Mouse (Mus musculus): ENCODE data around the gene Ezr. TPM values are rescaled to one million over a fixed set of nuclear protein-coding genes. Genes with fewer than 3 reads are reported as not detected.

The Ezr gene
- polyA plus RNA-seq, 1 experiment: 368 TPM

DNA sequence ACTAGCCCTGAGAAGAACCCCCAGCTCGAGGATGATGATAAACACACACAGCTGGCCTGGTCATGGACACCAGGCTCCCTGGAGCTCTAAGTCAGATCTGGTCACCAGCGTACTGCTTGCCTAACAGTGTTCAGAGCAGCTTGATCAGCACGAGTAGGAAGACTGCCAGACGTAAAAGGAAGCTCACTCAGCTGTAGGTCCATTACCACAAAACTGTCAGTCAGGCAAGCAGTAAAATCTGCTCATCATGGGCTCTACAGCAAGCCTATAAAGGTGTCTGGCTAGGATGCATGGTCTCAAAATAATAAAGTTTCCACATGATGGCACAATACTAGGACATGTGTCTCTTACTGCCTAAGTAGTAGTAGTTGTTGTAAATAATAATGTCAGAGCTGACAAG is 13.0 kb downstream of the Ezr start:
- 30% methylated on average over 4 of the region's 4 CpGs for WGBS
- Histone ChIP-seq H3K27ac (ENCODE audit: insufficient read depth, low read depth, low read length) (no peak overlapping the region), H3K36me3 (ENCODE audit: control insufficient read depth, insufficient read depth, low read length) (peaks cover 40% of the 10 kb centered on the region), H3K4me1 (ENCODE audit: control insufficient read depth, insufficient read depth, insufficient read length, low read length) (peaks cover 50% of the 10 kb centered on the region), H3K4me3 (ENCODE audit: low read depth, low read length) (no peak overlapping the region), H3K27me3 (ENCODE audit: control insufficient read depth, insufficient read depth, low read length) (no peaks in the 10 kb centered on the region)
- TF ChIP-seq POLR2A (IDR thresholded peaks at IDR 0.05; ENCODE audit: low read depth, low read length) (no peak), CTCF (IDR thresholded peaks at IDR 0.05; ENCODE audit: extremely low read depth, insufficient read length, insufficient replicate concordance, low read depth, low read length) (no peak)

DNA sequence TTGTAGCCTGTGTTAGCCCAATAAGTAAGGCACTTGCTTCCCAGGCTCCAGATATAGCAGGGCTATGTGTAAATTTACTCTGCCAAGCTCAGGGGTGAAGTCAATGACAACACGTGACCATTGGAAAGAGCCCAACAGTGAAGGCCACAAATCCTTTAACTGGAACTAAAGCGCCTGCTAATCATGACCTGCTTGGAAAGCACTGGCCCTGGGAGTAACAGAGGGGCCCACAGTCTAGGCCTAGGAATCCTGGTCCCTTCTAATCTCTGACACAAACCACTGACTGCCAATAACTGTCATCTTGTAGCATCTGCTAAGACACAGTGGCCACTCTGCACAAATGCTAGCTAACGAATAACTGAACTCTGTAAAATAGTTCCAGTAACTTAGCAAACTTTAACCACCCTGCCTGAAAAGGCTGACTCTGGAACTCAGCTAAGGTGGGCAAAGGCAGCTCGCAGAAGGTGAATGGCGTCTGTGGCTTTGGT is 14.2 kb downstream of the Ezr start:
- H3K4me1 ChIP-seq (ENCODE audit: control insufficient read depth, insufficient read depth, insufficient read length, low read length): peaks cover 51% of the 10 kb centered on the region
- H3K27ac ChIP-seq (ENCODE audit: insufficient read depth, low read depth, low read length): peak overlapping the region; percentile 32; the same call in 1 of the 2 replicates
- no peak overlapping the region; the same call in 1 of the 2 replicates for H3K4me3 ChIP-seq (ENCODE audit: low read depth, low read length)
- no peaks in the 10 kb centered on the region for H3K27me3 ChIP-seq (ENCODE audit: control insufficient read depth, insufficient read depth, low read length)
- H3K36me3 ChIP-seq (ENCODE audit: control insufficient read depth, insufficient read depth, low read length): peaks cover 38% of the 10 kb centered on the region
- TF ChIP-seq CTCF (IDR thresholded peaks at IDR 0.05; ENCODE audit: extremely low read depth, insufficient read length, insufficient replicate concordance, low read depth, low read length): no peak
- TF ChIP-seq POLR2A (IDR thresholded peaks at IDR 0.05; ENCODE audit: low read depth, low read length): no peak
- 75% methylated on average over 5 of the region's 5 CpGs for WGBS

DNA sequence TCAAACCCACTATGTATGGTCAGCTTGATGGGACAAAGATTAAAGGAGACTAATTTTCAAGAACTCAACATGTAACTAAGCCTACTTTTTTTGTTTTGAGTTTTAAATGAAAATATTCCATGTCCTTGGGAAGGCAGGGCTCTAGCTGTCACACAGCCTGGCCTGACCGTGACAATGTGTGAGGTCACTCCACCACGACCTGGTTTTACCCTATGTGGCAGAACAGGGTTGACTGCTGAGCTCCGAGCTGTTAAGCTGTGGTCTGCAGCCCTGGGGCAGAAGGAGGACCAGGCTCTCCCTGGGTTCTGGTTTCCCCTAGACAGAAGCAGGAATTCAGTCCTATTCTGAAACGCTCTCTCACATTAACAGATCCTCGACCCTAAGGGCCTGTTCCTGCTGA is 14.8 kb downstream of the Ezr start:
- Histone ChIP-seq H3K36me3 (ENCODE audit: control insufficient read depth, insufficient read depth, low read length) (peaks cover 37% of the 10 kb centered on the region), H3K27ac (ENCODE audit: insufficient read depth, low read depth, low read length) (peak overlapping the region; percentile 32; the same call in 1 of the 2 replicates), H3K4me3 (ENCODE audit: low read depth, low read length) (0 out of 2 replicates have a peak overlapping the region, but pooled peaks have one; percentile 4), H3K4me1 (ENCODE audit: control insufficient read depth, insufficient read depth, insufficient read length, low read length) (peaks cover 50% of the 10 kb centered on the region), H3K27me3 (ENCODE audit: control insufficient read depth, insufficient read depth, low read length) (no peaks in the 10 kb centered on the region)
- TF ChIP-seq CTCF (IDR thresholded peaks at IDR 0.05; ENCODE audit: extremely low read depth, insufficient read length, insufficient replicate concordance, low read depth, low read length) (no peak), POLR2A (IDR thresholded peaks at IDR 0.05; ENCODE audit: low read depth, low read length) (no peak)
- WGBS: 50% methylated on average over 5 of the region's 5 CpGs

DNA sequence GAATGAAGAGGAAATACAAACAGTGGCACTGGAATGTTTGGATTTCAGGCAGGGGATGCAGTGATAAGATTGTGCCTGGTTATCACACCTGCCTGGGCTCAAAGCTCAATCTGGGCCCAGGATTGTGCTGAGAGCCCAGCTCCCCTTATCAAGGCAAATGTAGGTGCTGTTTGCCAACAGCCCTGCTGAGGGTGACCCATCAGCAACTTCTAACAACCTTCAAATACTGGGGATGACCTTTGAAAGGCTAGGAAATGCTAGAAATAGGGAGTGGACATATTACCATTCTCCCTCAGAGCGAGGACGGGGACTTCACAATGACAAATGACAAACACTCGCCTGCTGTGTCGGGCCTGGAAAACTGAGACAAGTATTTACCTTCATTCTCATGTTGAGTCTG is 15.8 kb downstream of the Ezr start:
- Histone ChIP-seq H3K27me3 (ENCODE audit: control insufficient read depth, insufficient read depth, low read length) (no peaks in the 10 kb centered on the region), H3K4me1 (ENCODE audit: control insufficient read depth, insufficient read depth, insufficient read length, low read length) (peaks cover 47% of the 10 kb centered on the region), H3K27ac (ENCODE audit: insufficient read depth, low read depth, low read length) (peak overlapping the region; percentile 32), H3K36me3 (ENCODE audit: control insufficient read depth, insufficient read depth, low read length) (peaks cover 29% of the 10 kb centered on the region), H3K4me3 (ENCODE audit: low read depth, low read length) (no peak overlapping the region)
- TF ChIP-seq CTCF (IDR thresholded peaks at IDR 0.05; ENCODE audit: extremely low read depth, insufficient read length, insufficient replicate concordance, low read depth, low read length) (no peak), POLR2A (IDR thresholded peaks at IDR 0.05; ENCODE audit: low read depth, low read length) (no peak)
- WGBS: 34% methylated on average over 4 of the region's 4 CpGs

DNA sequence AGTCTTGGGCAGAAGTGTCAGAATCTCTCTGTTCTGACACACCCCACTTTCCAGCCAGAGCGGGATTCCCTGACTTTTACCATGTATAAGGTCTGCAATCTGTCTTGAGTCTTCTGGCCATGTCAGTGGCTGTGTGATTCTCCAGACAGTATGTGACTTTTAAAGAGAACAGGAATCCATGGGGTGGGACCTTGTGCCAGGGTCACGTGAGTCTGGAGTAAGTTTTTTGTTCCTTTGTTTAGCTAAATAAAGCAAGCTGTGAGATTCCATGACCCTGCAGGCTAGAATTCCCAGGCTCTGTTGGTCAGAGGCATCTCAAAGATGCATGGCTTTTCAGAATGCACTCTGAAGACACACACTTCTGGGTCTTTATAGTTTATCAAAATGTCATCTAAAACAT is 16.7 kb downstream of the Ezr start:
- TF ChIP-seq CTCF (IDR thresholded peaks at IDR 0.05; ENCODE audit: extremely low read depth, insufficient read length, insufficient replicate concordance, low read depth, low read length): no peak
- TF ChIP-seq POLR2A (IDR thresholded peaks at IDR 0.05; ENCODE audit: low read depth, low read length): no peak
- Histone ChIP-seq H3K4me3 (ENCODE audit: low read depth, low read length) (no peak overlapping the region), H3K27me3 (ENCODE audit: control insufficient read depth, insufficient read depth, low read length) (no peaks in the 10 kb centered on the region), H3K36me3 (ENCODE audit: control insufficient read depth, insufficient read depth, low read length) (peaks cover 25% of the 10 kb centered on the region), H3K4me1 (ENCODE audit: control insufficient read depth, insufficient read depth, insufficient read length, low read length) (peaks cover 44% of the 10 kb centered on the region), H3K27ac (ENCODE audit: insufficient read depth, low read depth, low read length) (no peak overlapping the region)
- WGBS: 68% methylated on average over 2 of the region's 2 CpGs

DNA sequence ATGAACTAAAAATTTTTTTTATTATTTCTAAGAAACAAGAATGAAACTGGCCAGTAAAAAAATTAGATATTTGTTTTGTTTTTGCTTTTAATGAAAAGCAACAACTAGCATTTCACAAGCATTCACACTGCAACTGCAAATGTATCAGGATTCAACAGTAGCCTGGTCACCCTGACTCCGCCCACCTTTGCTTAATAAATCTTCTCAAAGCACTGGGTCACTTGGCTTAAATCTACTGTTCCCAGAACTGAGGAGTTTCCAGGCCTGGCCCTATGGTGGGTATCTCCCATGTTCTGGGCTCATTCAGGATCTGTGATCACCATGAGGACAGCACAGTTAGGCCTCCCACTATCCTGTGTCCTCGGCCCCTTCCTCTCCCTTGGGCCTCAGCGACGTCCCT is 17.9 kb downstream of the Ezr start:
- 97% methylated on average over 4 of the region's 4 CpGs for WGBS
- H3K27ac ChIP-seq (ENCODE audit: insufficient read depth, low read depth, low read length): no peak overlapping the region

DNA sequence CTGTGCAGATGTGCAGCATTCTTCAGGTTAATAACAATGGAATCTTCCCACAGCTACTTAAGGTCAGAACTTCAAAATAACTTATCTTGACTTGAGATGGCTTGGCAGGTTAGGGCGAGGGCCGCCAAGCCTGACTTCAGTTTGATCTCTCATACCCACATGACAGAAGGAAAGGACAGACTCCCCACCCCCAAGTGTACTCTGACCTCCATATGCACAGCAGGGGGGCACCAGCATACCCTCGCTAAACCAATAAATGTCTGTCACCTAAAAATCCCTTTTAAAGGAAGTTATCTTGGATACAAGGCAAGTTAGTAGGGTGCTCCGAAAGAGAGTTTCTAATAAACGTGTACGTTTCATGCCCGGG is 18.4 kb downstream of the Ezr start:
- WGBS: 63% methylated on average over 7 of the region's 7 CpGs
- peaks cover 39% of the 10 kb centered on the region for H3K4me1 ChIP-seq (ENCODE audit: control insufficient read depth, insufficient read depth, insufficient read length, low read length)
- TF ChIP-seq POLR2A (IDR thresholded peaks at IDR 0.05; ENCODE audit: low read depth, low read length): no peak
- no peak for TF ChIP-seq CTCF (IDR thresholded peaks at IDR 0.05; ENCODE audit: extremely low read depth, insufficient read length, insufficient replicate concordance, low read depth, low read length)

More for the DNA sequence above, 17.9 kb downstream of the Ezr start:
- Histone ChIP-seq H3K27me3 (ENCODE audit: control insufficient read depth, insufficient read depth, low read length) (no peaks in the 10 kb centered on the region), H3K4me1 (ENCODE audit: control insufficient read depth, insufficient read depth, insufficient read length, low read length) (peaks cover 44% of the 10 kb centered on the region), H3K36me3 (ENCODE audit: control insufficient read depth, insufficient read depth, low read length) (peaks cover 27% of the 10 kb centered on the region), H3K4me3 (ENCODE audit: low read depth, low read length) (no peak overlapping the region)
- TF ChIP-seq POLR2A (IDR thresholded peaks at IDR 0.05; ENCODE audit: low read depth, low read length): no peak
- no peak for TF ChIP-seq CTCF (IDR thresholded peaks at IDR 0.05; ENCODE audit: extremely low read depth, insufficient read length, insufficient replicate concordance, low read depth, low read length)

More for the DNA sequence above, 18.4 kb downstream of the Ezr start:
- no peak overlapping the region for H3K27ac ChIP-seq (ENCODE audit: insufficient read depth, low read depth, low read length)
- no peaks in the 10 kb centered on the region for H3K27me3 ChIP-seq (ENCODE audit: control insufficient read depth, insufficient read depth, low read length)
- peaks cover 31% of the 10 kb centered on the region for H3K36me3 ChIP-seq (ENCODE audit: control insufficient read depth, insufficient read depth, low read length)
- no peak overlapping the region for H3K4me3 ChIP-seq (ENCODE audit: low read depth, low read length)
